Mouse (Mus musculus) lung, postnatal 0 days (tissue): ENCODE measurements around the gene Agap3.

Experiments used
- CTCF ChIP-seq: IDR thresholded peaks from 2 replicates; pipeline ENCODE4 v1.5.1; 2016; ENCODE audit warnings: antibody characterized with exemption, mild to moderate bottlenecking
- EP300 ChIP-seq: IDR thresholded peaks from 2 replicates; pipeline ENCODE4 v1.6.1; 2016; ENCODE audit warnings: antibody characterized with exemption, mild to moderate bottlenecking, control low read depth

DNA sequence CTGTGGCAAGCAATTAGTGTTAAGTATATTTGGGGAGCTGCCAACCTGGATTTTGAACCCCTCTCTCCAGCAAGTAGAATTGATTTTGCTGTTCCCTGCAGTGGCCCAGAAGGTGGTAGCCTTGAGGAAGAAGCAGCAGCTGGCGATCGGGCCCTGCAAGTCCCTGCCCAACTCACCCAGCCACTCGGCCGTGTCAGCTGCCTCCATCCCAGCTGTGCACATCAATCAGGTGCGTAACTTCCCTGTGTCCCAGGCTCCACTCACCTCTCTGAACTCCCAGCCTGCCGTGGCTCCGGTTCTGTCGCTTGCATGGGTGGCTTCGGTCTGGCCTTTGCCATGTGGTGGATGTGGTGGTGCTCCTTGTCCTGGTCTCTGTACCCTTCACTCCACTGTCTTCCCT lies 25.9 kb downstream of the Agap3 start:
- TF ChIP-seq CTCF (no peak), EP300 (no peak)
